Mouse (Mus musculus) testis, postnatal 14 days (tissue): ENCODE results near the gene Foxs1.

ENCODE experiments used
- DNase-seq: peaks from one replicate; pipeline ENCODE4 v3.0.0; 2021; ENCODE audit warnings: low spot score

The Foxs1 gene

DNA sequence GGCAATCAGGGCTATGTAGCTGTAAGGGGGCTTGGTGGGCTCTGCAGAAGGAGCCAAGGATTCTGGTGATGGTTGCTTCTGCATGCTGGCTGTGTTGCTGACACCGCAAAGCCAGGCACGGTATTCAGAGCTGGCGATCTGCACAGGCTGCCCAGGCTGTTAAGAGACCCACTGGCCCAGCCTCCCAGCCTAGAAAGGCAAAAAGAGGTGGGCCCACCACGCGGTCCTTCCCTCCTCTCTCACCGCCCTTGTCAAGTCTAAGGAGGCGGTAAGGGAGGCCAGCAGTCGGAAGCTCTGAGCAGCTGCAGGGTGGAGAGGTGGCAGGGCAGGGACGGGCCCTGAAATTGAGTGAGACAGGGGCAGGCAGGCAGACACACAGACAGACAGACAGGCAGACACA, at the start of gene Foxs1:
Gene Foxs1 (minus strand): TSS at position 161 of the 400 bp plus-strand sequence.
- DNase-seq, result peak; percentile 65

DNA sequence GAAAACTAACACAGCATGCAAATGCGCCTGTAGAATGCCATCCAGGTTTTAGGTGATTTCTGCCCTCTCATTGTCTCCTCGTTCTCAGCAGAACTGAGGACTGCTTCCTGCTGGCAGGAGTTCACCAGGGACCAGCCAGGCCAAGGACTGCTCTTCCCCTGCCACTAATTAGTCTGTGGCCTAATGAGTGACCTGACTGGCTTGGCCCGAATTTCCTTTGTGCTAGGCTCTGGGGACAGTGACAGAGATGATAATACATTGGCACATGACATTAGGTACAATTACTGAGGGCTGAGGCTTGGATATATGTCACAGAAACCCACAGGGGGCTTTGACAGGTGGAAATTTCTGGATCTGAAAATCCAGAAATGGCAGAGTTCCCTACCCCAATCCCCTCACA, 44.0 kb upstream of the Foxs1 start:
- no peak for DNase-seq

DNA sequence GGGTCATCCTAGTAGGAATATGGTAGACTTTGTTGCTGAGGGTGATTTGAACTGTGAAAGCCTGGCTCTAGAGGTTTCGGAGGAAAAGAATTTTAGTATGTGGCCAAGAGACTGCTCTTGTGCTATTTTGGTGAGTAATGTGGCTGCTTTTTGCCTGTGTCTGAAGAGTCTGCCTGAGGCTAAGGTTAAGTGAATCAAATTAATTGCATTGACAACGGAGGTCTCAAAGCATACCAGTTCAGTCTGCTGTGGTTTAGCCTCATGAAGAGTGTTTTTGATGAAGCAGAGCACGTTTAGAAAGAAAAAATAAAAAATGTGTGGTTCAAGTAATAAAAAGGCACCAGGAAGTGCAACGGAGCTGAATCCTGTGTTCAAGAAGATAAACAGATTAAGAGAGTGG, 32.5 kb upstream of the Foxs1 start:
- no peak for DNase-seq

DNA sequence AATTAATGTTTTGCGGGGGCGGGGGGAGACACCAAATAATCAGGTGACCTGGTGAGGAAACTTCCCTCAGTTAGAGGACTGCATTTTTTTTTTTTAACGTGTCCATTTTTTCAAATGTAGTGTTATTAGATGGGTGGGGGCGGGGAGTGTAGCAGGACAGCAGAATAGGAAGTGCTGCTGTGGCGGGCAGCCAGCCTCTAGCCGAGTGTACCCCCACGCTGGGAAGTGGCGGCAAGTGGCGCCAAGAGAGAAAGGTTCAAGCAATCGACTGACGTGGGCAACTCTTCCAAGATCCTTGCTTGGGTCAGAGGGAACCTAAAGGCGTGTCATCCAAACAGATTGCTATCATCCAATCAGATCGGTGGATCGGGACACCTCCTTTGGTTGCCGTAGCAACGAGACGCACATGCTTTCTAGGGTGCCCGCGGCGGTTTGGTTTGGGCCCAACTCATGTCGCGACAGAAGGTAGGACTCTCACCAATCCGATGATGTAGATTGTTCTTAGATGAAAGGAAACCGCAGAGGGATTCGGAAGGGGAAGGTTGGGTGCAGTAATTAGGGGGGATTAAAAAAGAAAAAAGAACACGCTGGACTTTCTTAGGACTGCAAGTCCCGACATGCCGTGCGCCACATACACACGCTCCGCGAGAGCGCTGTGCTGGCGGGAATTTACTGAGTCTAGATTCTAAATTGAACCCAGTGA, 29.2 kb upstream of the Foxs1 start, which contains the start of gene Ttll9:
Gene Ttll9 (plus strand): TSS at position 395 of the 703 bp plus-strand sequence.
- peak; percentile 83 for DNase-seq

DNA sequence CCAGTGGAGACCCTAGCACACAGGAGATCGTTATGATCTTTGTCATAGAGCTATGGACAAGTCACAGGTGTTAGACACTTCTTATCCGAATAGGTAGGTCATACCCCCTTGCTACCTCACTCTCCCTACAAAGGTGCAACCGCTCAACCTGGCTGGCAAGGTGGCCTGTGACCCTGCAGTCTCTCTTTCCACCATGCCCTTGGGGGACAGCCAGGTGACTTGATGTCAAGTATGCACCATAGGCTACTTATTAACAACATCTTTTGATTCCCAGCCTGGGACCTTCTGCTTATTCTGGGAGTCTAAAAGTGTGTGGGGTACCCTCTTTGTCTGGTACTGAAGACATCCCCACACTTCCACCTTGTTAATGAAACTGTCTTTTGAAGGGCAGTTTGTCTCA, 25.1 kb upstream of the Foxs1 start:
- no peak for DNase-seq

DNA sequence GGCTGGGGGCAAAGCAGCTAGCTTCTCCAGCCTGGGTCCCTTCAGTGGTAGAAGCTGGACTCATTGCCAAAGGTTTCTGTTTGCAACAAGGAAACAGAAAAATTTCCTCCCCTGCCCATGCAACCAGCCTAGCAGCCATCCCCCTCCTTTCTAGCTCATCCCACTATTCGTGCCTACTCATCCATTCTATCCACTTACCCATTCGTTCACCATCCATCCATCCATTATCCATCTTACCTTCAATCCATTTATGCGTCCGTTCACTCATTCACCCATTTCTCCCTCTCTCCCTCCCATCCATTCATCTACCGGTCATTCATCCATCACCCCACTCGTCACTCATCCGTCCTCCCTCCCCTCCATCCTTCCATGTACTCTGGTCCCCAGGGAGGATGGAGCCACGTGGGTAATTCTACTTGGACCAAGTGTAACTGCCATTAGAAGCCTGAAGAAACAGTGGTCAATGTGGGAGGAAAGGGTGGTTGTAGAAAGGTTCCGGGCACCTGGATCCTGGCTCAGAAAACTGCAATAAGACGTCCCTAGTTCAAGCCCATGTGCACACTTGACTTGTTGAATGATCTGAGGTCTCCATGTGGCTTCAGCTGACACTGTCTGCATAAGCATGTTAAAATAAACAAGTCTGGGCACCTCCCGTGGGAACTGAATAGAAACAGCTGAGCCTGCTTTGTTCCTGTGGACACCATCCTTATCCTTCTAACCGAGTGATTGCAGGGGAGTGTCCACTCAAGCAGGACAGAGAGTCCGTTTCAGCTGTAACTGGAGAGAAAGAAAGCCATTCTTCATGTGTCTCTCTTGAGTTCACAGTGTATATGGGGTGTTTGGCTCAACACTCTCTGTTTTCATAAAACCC, 19.1 kb upstream of the Foxs1 start:
- peak; percentile 63 for DNase-seq

DNA sequence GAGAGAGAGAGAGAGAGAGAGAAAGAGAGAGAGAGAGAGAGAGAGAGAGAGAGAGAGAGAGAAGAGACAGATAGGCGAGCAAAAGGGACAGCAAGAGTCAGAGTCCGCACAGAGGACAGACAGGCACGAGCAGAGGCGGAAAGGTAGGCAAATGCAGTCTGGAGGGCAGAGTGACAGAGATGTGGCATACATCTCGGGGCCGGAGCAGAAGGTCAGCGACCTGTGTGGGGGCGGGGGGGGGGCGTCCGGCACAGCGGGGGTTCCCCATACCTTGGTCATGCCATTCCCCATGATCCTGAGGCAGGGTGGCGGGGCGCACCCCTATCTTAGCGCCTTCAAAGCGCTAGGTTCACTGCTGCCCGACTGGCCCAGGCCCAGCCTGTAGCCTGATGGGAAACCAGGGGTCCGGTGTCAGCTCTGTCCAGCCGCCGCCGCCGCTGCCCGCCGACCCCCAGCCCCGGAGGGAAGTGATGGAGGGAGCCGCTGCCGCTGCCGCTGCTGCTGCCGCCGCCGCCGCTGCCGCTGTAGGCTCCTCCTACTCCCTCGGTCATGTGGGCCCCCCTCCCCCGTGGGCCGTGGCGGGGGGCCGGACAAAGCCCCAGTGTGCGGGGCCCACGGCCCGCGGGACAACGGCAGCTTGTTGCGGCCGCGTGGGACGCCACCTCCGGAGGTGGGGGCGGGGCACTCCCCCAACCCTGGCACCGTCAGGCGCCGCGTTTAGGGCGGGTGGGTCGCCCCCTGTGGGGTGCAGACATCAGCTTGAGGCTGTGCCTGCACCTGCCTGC, 18.2 kb upstream of the Foxs1 start, which contains the start of gene Dusp15:
Gene Dusp15 (minus strand): TSS at position 634 of the 785 bp plus-strand sequence.
- peak; percentile 66 for DNase-seq

DNA sequence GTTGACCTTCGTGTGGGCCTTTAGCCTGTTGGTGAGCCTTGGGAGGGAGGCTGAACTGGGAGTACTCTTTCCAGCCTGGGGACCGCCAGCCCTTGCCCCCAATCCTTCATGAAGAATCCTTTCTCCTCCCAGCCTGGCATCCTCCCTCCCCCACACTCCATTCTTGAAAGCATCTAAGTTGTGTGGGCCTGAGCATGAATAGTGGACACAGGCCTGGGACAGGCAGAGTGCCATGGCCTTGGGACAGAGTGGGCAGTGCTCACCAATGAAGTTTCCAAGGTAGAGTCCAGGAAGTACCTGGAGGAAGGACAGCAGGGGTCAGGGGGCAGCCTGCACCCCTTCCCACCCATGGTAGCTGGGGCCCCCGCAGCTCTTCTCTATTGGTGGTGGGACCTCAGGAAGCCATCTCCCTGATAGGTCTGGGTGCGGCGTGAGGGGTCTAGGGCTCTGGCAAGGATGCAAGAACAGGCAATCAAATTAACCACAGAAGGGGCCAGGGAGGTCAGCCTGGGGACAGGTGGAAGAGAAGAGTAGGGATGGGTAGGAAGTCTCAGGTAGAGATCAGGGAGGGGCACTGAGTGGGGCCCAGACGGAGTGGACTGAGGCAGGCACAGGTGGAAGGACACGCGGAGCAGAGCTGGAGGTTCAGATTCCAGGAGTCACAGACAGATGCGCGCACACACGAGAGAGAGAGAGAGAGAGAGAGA, 17.5 kb upstream of the Foxs1 start:
- DNase-seq, result peak; percentile 40

DNA sequence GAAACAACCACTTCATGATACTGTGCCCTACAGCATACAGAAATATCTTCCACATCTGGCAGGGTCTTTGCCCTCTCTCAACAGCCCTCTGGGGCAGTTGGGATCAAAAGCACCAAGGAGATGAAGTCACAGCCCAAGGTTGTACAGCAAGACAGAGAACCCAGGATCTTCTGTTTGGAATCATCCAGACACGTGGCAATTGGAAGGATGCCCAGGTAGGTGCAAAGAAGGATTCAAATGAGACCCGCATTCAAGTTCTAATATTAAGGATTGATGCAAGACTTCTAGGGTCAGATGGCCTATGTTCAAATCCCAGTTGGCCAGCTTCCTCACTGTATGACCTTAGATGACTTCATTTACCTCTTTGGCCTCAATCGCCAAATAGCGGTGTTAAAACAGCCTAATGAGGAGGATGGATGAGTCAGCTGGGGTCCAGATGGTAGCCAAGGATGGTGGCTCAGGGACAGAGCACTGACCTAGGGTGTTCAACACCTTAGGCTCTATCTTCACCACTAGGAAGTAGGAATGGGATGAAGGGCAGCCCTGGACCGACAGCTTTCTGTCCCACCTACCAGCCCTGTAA, 15.5 kb upstream of the Foxs1 start:
- DNase-seq, result no peak

DNA sequence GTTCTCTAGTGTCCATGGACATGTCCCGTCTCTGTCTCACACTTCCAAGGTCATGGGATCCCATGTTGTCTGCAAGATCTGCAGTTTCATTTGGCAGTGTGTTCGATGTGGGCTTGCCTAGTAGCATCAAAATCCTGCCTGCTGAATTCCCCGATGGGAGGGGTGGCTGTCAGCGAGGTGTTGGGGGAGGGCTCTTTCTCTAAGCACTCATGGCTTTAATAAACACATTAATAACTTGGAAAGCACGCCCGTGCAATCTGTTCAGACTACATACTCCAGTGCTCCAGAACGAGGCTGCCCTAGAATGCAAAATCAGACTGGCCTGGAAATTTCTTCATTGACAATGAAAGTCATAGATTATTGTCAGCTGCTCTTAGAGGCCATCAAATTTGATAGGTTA, 14.1 kb upstream of the Foxs1 start:
- DNase-seq, result no peak

DNA sequence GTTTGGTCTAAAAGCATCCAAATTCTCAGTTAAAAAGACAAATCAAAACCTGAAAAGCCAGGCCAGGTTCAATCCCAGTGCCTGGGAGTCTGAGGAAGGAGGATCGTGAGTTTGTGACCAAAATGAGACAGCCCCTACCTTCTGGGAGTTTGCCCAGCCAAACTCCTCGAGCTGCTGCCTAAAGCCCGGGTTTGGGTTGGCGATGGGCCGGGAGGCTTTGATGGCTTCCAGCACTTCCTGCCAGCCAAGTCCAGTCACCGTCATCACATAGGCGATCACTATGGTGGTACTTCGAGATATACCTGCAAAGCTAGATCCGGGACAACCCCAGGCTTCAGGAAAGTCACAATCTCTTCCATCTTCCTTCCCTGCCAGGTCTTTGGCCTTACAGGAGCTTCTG, 11.0 kb upstream of the Foxs1 start:
- no peak for DNase-seq

DNA sequence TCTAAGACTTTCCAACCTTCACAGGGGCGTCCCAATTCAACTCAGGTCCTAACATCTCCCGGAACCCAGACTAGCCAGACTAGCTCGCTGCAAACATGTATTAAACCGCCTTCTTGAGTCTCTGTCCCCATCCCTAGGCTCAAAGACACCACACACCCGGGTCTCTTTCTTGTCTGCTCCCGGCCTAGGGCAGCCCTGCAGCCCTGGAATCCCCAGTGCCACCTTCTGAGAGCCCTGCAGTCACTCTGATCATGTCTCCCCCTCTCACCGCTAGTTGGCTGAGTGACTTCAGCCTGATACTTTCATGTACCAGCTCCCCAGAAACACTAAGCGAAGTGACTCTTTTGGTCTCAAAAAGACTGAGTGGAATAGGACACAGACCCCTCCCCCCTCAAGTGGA, 10.6 kb upstream of the Foxs1 start:
- no peak for DNase-seq

DNA sequence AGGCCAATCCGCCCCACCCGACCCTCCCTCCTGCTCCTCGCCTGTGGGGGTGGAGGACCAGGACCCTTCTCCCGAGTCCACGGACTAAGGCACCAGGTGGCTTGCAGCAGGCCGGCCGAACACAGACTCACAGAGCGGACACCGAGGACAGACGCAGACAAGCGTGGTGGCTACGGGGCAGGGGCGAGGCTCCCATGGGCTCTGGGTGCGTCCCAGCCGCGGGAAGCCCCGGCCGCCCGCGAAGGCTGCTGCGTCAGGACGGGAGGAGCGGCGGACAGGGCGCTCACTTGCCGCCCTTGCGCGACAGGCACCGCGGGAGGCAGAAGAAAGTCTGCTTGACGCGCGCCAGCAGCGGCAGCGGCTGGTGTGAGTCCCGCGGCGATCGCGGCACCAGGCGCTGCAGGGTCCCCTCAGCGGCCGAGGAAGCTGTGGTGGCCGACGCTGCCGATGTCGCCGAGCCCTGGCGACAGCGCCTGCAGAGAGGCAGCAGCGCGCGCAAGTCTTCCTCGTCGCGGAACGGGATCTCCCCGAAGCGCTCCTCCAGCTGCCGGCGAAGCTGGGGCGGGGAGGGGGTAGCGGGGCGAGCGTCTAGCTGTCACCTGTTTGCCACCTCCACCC, 10.0 kb upstream of the Foxs1 start:
- DNase-seq, result no peak

DNA sequence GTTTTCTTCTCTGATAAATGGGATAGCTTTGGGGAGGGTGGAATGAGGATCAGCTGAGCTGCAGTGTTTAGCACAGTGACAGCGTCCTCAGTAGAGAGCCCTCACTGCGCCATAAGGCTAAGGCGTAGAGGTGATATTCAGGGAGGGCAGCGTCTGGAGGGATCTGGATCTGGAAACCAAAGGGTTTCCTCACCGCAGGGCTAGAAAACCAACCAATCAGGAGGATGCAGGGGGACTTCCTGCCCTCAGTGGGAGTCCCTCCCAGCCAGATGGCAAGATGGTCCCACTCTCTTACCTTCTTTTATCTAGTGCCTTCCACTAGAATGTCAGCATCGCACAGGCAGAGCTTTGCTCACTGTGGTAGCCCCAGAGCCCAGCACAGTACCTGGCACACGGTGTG, 8.8 kb upstream of the Foxs1 start:
- no peak for DNase-seq

DNA sequence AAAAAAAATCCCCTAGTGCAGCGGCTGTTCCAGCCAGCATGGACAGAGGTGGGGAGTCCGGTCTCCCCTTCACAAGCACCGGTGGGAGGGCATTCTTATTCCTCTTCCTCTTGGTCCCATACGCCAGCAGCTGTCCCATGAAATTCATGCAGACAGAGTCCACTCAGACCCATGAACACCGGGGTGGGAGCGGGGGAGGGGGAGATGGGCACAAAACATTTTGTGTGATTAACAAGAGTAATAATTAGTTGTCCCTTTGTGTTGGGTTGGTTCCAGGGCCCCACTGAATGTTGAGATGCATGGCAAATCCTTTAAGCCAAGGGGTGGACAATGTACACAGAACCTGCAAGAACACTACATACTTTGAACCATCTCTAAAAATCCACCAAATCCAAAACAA, 8.1 kb upstream of the Foxs1 start:
- no peak for DNase-seq

DNA sequence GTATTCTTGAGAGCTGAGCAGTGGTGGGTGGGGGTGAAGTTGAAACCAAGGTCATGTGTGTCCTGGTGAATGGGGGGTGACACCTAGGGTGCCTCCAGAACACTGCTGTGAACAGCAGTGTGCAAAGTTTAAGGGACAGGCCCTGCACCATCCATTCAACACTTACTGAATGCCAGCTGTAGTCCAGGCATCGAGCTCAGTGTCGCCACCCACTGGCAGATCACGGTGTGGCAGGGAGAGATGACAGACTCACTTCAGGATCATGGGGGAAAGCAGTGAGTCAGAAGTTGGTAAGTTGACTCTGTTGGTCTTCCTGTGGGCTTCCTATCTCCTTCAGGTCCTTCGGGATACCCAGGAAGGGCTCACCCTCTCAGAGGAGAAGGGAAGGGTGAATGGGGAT, 6.8 kb upstream of the Foxs1 start:
- peak; percentile 53 for DNase-seq

DNA sequence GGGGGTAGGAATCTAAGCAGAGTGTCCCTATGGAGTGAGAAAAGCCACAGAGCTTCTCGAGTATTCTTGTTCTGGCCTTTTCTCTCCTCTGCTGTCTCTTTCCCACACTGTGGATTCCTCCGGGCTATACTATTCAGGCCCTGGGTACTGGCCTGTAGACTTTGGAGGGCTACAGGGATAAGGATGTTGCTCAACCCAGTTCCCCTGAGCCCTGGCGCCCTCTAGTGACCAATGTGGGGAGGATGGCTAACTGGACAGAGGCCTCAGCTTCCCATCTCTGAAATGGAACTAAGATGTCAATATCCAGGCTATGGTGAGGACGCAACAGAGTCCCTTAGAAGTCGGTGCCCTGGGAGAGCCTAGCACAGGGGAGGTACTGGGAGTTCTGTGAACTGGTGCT, 606 bp upstream of the Foxs1 start:
- peak; percentile 62 for DNase-seq

DNA sequence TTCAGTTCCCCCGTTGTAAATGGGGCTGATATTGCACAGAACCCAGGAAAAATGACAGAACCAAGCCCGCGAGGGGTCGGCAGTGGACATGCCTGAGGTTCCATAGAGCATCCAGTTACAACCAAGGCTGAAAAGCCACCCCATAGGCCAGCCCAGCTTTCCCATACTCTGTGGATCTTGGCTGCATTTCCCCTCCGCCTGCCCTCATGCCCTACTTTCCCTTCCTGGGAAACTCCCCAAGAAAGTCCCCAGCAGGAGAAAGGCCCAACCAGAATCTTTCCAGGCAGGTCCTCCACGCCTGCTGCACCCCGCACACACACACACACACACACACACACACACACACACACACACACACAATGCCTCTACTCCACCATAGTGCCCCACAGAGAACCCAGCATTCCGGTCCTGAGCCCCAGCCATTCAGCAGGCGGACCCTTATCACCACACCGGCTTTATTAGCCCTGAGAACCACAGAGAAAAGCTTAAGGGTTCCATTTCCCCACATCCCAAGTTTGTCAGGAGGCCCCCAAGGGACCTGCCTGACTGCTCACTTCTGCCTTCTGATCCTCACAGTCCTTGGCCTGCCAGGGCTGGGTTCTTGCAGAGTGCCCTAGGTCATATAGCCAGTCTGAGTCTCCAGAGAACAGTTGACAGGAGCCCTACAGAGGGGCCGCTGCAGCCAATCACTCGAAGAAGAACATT, 1.4 kb downstream of the Foxs1 start:
- DNase-seq, result no peak

DNA sequence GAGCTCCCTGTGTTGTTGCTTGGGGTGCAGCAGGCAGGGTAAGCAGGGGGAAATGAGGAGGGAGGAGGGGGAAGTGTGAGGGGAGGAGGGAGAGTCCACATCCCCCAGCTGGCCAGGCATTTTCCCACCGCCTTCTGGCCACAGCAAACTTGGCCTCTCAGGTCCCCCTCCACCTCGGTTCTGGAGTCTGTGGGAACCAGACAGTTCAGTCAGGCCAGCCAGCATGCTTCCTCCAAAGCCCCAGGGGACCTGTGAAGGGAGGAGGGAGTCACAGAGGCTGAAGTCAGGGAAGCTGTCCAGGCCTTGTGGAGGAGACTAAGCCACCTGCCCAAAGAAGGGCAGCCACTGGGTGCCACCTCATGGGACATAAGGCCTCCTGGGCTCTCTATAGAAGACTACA, 2.7 kb downstream of the Foxs1 start:
- DNase-seq, result no peak

DNA sequence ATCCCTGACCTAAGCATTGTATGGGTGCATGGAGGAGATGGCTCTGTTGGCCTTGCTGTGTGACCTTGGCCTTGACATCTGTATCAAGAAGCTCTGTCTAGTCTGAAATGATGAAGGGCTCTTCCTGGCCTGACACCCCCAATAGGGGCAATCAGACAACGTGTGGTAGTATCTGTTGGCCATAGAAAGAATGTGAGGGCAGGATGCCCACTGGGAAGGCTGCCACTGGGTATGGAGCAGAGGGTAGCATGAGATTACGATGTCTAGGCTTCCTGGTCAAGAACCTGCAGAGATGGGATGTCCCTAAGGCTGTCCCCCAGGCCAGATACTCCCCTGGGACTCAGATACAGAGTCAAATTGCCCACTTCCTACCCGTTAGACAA, 4.0 kb downstream of the Foxs1 start:
- DNase-seq, result peak; percentile 38
